Mouse (Mus musculus): Measurements from ENCODE around the gene Scrt2.

DNA sequence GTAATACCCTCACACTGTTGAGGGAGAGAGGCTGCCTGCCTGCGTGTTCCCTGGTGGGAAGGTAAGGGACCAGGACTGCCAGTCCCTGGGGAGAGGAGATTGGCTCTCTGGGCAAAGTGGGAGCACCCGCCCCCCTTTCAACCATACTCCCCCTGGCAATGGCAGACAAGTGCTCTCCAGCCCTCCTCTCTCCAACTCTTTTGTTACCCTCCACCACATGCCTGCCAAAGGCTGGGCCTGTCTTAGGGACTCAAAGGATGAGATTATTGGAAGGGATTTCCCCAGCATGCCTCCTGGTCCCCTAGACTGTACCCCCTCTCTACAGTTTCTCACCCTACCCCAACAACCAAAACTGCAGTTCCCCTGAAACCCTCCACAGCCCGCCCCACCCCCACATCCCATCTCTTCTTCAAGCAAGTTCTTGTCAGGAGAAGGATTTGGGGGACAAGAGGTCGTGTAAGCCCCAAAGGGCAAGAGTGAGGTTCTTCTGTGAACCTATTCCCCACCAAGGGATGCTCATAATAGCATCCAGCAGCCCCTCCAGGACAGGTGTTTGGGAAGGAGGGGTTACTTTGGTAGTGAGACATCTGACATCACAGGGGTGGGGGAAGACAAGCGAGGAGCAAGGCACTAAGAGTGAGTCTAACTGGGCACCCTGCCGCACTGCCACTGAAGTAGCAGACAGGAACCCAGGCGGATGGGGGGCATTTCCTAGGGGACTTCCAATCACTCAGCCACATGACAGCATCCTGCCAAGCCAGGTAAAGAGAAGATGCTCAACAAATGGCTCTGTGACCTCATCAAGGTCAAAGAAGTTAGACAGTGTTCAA is 1.3 kb downstream of the Scrt2 start:
- TF ChIP-seq CTCF (IDR thresholded peaks at IDR 0.05; ENCODE audit: extremely low read depth, insufficient read depth, insufficient read length, insufficient replicate concordance) (no peak), POLR2A (IDR thresholded peaks at IDR 0.05; ENCODE audit: low read depth, low read length) (no peak)
